Mouse (Mus musculus) inflammation-experienced regulatory T-cells, adult 6 months (primary cell): ENCODE results near the gene Abr. TPM values are rescaled to one million over a fixed set of nuclear protein-coding genes. Genes with fewer than 3 reads are reported as not detected.

ENCODE experiments used
- ATAC-seq: one replicate; pipeline ENCODE4 v1.8.0; 2017
- polyA plus RNA-seq, 3 experiments: library from polyadenylated mRNA; unstranded; fragments of 100-300 nt; shearing (Covaris generic); gene quantifications; one replicate each; pipeline ENCODE4 v1.2.1; 2017

Gene Abr
- polyA plus RNA-seq, 3 experiments from 2014 or later, result 14.4 to 17.1 (median 15.4) TPM

DNA sequence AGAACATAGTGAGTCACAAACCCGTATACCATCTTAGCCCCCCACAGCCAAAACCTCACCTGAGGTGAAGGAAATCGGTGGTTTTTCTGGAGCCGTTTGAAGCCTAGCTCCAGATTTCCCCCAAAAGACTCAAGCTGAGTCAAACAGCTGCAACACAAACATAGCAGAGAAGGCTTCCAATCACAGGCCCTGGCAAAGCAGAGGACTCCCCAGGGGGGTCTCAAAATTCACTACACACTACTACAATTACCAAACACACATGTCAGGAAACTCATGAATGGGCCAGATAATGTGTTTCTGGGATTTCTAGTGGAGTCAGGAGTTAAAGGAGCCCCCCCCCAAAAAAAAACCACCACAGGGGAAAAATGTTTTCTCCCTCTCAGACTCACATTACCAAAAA is 56.0 kb downstream of the Abr start:
- no peak for ATAC-seq

- ATAC-seq, result no peak
Measured at GRCm38 (mm10) chr11:76562584-76562983, 59.5 kb downstream of the Abr start.

- no peak for ATAC-seq
Measured at GRCm38 (mm10) chr11:76562165-76562564, 59.9 kb downstream of the Abr start.

DNA sequence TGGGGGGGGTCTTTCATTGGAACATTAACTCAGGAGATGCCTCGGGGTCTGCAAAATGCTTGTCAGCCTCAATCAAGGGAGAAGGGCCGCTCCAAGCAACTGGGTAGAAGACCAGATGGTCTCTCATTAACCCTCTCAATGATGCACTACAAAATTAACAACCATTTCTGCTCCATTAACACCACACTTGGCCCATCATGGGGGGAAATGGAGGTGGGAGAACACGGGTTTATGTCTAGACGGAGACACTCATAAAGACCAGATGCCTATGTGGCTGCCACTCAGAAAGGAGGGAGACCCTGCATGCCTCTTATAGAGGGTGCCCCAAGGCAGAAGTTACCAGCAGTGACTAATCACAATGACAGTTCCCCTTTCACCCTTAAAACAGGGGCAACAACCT is 64.3 kb downstream of the Abr start:
- no peak for ATAC-seq

DNA sequence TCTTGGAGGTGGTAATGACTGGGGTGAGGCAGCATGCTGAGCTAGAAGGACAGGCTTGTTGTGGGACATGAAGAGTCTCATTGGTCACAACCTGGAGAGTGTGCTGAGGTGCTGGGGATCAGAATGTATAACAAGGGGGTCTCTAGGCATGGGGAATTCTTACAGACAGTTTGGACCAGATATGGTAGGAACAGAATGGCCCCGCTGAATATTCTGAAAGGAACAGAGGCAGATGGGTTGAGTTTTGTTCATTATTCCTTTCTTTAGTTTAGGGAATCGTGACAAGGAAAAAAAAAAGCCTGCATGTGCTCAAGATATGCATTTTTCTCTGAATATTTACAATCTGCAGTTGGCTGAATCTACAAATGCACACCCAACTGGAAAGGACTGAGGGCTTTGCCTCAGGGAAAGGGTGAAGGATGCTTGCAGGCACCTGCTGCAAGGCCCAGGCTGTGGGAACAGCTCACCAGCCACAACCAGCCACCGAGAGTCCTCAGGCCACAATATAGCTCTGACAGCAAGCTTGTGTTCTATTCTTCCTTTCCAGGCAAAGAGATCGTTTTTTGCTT is 73.9 kb downstream of the Abr start:
- ATAC-seq, result no peak

GRCm38 (mm10) chr11:76547420-76547819 is 74.7 kb downstream of the Abr start:
- no peak for ATAC-seq

- ATAC-seq, result no peak
Measured at GRCm38 (mm10) chr11:76546431-76546830, 75.7 kb downstream of the Abr start.

DNA sequence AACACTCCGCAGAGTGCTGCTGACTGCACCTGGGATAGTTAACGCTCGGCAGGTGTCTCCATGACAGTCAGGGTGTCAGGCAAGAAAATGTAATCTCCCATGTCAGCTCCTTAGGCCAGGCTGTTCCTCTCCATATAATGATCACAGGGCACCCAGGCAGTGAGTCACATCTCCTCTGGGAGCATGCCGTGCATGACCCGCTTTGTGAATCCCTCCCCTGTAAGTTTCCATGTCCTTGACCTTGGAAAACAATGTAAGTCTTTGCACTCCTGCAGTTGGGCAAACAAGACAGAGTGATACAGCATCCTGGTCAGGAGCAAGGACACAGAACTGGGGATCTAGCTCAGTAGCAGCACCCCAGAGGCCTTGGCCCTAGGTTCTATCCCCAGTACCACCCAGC is 78.8 kb downstream of the Abr start:
- ATAC-seq, result no peak

DNA sequence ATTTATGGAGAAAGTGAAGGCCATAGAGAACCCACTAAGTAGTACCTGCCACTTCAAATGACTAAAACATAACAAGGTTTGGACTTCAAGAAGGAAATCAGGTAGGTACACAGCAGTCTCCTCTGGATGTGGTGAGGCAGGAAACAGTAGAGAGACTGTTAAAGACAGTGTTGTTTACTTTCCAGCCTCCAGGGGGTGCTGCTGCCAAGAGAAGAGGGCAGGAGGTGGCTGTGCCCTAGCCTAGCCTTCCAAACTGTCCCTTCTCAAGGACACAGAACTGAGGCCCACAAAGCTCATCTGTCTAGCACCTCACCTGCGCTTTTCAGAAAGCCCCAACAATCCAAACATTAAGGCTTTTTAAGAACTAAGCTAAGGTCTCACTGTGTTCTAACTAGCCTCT is 81.1 kb downstream of the Abr start:
- peak; percentile 50 for ATAC-seq

DNA sequence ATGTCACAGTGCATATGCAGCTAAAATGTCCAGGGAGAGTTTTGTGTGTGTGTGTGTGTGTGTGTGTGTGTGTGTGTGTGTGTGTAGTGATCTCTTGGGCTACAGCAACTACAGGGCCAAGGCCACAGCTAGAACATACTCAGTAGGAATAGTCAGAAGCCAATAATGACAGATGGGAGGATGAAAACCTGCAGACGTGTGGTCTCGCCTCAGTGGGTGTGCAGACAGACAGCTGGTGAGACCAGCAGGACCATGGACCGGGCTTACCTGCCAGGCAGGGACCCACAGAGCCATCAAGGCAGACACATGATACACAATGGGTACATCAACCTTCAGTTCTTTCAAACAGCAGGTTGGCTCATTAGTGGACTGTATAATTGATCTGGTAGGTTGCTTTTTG is 84.7 kb downstream of the Abr start:
- no peak for ATAC-seq

GRCm38 (mm10) chr11:76536576-76537354 is 85.3 kb downstream of the Abr start:
- no peak for ATAC-seq

DNA sequence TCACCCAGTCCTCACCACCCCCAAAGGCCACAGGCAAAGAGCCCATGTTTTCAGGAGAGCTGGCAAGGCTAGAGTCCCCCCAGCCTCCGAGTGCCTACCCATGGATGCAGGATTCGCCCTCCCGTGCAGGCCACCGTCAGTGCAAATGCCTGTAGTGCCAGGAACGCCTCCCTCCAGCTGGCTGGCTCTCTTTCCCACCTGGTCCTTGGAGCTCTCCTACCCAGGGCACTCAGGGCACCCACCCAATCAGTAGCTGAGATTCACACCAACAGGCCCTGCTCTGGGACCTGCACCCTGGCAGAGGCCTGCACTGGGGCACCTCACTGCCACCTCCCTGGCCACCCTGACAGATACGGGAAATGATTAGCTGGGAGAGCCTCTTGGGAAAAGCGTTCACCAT is 90.1 kb downstream of the Abr start:
- no peak for ATAC-seq

- no peak for ATAC-seq
Measured at GRCm38 (mm10) chr11:76530966-76531678, 91.0 kb downstream of the Abr start.

DNA sequence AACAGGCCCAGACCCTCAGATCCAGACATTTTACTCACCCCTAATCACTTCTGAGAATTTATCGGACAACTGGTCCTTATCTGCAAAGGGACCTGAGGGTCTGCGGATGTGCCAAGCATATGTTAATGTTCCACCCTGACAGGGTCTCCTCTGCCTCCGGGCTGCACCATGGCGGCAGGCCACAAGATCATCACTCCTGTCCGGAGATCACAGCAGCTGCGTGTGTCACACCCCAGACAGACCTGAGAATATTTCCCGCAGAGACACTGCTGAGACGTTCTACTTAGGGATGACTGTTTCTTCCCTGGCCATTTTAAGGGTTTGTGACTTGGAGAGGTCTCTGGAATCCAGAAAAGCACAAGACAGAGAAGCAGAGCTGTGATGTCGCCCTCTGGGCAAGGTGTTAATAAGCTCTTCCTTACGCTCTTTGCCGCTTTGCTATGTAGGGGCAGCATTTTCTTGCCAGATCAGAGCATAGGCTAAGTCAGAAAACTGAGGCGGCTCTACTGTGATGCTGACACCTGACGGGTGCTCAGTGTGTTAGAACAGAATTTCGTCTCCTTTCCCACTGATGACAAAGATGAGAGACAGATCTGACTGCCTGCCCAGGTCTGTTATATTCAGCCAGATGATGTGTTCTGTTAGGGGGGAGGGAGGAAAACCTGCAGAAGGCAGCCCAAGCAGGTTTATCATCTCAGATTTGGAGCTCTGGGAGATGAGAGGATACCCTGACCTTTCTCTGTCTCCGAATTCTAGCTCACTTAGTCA is 91.8 kb downstream of the Abr start:
- ATAC-seq, result no peak

DNA sequence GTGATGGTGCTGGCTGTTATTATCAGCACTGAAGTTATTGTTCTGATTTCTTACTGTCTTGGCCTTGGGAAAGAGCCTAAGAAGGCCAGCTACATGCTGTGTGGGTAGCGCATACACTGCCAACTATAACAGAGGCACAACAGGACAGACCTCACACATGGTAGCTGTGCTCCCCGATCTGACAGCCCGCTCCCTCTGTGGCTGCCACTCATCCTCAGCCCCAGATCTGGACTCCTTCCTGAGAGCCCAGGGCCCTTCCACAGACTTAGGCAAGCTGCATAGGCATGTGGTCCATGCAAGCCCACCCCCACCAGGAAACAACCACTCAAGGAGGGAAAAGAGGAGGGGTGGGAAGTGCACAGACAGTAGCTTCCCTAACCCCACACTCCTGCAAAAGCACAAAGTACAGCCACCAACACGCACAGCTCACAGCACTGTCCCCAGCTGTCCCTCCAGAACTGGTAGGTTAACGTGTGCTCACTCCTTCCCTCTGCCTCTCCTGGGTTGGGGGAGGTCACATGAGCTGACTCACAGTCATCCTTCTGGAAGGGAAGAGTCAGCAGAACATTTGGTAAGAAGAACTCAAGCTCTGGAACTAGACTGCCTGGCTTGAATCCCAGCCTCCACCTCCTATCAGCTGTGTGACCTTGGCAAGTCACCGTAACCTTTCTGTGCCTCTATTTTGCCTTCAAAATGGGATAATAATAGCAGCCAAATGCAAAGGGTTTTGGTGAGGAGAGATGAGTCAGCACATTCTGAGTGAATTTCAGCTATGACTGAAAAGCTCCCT is 92.6 kb downstream of the Abr start:
- no peak for ATAC-seq

DNA sequence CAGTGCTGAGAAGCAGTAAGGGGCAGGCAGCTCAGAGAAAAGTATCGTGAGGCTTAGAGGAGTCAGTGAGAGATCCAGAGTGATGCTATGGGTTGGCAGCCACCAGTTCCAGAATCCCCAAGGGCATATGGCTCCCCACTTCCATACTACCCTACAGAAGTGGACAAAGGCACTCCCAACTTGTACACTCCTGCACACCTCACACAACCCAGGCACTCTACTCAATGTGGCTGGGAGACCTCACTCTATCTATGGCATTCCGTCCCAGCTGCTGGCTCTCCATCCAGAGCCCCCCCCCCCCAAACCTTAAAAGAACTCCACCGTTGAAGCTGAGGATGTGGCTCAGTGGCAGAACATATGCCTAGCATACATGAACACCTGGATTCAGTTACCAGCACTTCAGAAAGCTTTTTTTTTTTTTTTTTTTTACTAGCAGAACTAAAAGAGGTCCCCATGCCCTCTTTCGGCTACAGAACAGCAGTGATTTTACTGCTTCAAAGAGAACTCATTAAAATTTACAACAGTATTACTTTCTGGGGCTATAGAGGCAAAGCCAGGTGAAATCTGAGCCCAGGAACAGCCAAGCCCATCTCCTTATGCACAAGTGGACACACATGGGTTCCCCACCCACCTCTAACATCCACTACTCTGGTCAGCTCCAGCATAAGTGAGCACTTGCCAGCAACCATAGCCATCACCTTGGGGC is 96.3 kb downstream of the Abr start:
- ATAC-seq, result no peak

GRCm38 (mm10) chr11:76524947-76525346 is 97.2 kb downstream of the Abr start:
- no peak for ATAC-seq

GRCm38 (mm10) chr11:76523356-76523755 is 98.8 kb downstream of the Abr start:
- no peak for ATAC-seq

DNA sequence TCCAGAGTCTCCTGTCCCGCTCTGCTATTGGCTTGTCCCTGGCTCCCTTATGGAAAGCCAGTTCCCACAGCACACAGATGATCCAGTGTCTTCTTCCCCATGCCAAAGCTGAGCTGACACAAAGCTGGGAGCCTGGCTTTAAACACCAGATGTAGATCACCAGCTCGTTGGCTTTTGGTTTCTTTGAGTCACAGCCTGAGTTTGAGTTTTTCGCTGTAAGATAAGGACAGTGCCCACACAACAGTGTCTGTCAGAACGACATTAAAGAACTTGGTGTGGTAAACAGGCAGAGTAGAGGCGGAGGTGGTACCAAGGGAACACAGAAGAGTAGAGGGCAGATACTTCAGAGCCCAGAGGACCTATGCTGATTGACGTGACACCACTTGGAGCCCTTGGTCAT is 101.2 kb downstream of the Abr start:
- no peak for ATAC-seq

DNA sequence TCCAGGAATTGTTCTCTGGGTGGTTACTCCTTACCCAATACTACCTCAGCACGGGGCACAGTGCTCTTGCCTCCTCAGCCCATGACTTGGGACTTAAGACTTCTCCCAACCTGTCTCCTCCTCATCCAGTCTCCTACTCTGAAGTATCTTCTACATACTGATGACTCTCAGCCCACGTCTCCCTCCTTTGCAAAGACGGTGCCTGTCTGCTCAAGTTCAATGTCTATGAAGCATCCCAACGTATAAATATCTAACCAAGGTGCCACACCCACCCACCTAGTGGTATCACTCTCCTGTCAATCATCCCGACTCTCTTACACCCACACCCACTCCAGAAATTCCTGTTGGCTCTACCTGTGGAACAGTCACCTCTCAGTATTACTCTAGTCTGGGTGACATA is 103.5 kb downstream of the Abr start:
- ATAC-seq, result no peak

GRCm38 (mm10) chr11:76518125-76518524 is 104.0 kb downstream of the Abr start:
- no peak for ATAC-seq

DNA sequence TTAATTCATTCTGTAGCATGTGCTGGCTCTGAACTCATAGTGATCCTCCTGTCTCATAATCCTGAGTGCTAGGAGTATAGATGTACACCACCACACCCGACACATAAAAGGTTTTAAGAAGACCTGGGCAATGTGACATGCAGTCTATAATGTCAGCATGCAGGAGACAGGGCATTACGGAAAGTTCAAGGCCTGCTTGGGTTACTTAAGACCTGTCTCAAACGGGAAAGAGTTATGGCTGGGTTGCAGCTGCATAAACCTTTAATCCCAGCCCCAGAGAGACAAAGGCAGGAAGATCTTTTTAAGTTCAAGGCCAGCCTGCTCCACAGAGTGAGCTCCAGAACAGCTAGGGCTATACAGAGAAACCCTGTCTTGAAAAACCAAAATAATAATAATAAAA is 105.2 kb downstream of the Abr start:
- ATAC-seq, result no peak
